Mouse (Mus musculus) adrenal gland, adult 18-20 months (tissue): ENCODE measurements around the gene 1700122O11Rik. TPM values are rescaled to one million over a fixed set of nuclear protein-coding genes. Genes with fewer than 3 reads are reported as not detected.

Source experiments
- DNase-seq, 2 experiments: peaks; one replicate each; pipeline ENCODE4 v3.0.0; 2021 to 2022; ENCODE audit warnings: low spot score in 2 of 2
- total RNA-seq, 2 experiments: library from RNA; stranded (reverse); gene quantifications; 1 replicate in 1 of 2; 2 replicates in 1 of 2; pipeline ENCODE4 v1.2.3; 2021

Gene 1700122O11Rik
- total RNA-seq, 2 experiments from 2014 or later, result not detected

GRCm38 (mm10) chr17:48029241-48029640 is 8.9 kb downstream of the 1700122O11Rik start:
- no peak for DNase-seq

DNA sequence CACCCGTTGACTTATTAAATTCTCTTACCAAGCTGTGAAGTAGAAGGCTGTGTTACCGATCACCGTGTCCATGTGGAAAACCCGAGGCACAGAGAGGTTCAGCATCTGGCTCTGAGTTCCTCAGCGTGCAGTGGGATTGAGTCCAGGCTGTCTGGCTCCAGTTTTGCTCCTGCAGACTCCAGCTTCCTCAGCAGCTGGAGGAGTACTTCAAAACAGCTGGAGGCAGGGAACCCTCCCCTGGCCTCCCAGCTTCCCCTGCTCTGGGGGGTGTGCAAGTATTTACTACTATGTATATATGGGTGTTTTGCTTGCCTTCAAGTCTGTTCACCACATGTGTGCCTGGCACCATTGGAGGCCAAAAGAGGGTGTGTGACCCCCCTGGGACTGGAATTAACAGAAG is 9.8 kb downstream of the 1700122O11Rik start:
- DNase-seq, result no peak

- no peak for DNase-seq
Measured at GRCm38 (mm10) chr17:48027677-48028076, 10.4 kb downstream of the 1700122O11Rik start.

DNA sequence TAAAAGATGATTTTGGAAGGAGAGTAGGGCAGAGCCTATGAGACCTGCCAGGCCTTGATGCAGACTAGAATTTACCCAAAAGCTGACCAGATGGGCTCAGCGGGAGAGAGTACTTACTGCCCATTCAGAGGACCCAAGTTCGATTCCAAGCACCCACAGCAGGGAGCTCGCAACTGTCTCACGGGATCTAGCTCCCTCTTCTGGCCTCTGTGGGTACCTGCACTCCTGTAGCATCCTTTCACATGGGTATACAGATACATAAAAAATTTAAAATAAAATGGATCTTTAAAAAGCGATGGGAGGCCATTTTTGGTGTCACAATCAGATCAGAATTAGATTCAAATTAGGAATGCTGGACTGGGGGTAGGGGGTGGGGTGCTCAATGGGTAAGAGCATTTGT is 11.1 kb downstream of the 1700122O11Rik start:
- DNase-seq, result no peak

DNA sequence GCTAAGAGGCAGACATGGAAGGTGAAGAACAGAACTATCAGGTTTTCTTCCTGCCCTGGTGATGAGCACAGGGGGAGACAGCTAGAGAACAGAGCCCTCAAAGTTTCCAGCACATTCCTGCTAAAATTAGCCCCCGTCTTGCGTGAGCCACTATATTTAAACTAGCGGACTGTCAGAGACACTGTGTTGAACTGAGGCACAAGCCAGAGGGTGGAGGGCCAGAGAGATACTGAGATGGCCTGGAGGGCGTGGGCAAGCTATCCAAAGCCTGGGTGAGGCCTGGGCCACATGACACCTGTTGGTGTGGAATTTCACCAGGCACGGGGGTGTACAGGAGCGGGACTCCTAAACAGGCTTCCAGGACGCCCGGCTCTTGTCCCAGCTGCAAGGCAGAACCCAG is 14.0 kb downstream of the 1700122O11Rik start:
- no peak for DNase-seq

DNA sequence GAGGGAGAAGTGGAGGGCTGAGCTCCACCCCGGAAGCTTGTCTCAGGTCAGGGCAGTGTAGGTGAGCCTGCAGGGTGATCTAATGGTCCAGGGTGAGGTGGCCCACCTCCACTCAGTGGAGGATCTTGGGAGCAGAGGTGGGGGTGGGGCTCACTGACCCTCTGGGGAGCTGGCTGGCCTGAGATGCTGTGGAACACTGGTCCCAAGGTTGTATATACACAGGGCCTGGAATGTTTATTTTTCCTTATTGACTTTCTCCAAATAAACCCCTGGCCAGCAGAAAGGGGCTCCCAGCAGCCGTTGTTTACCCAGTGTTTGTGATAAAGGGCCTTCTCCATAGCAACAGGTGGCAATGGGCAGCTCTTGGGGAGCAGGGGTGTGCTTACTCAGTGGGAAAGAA is 18.5 kb downstream of the 1700122O11Rik start:
- DNase-seq, result no peak

DNA sequence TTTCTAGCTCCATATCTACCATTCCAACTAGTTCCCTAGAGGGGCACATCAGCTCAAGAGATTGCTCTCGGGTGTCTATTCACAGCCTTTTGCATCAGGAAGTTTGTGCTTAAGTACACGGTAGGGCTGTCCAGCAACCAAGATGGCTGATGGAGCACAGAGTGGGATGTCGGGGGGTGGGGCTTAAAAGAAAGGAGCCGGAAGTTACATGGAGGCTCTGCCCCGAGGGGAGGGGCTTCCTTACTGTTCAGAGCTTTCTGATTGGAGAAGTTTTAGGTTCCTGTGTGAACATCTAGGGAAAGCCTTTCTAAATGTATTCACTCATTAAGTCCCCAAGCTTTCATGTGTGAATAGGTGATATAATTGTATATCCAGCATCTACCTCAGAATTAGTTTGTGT is 21.5 kb downstream of the 1700122O11Rik start:
- DNase-seq, result no peak

DNA sequence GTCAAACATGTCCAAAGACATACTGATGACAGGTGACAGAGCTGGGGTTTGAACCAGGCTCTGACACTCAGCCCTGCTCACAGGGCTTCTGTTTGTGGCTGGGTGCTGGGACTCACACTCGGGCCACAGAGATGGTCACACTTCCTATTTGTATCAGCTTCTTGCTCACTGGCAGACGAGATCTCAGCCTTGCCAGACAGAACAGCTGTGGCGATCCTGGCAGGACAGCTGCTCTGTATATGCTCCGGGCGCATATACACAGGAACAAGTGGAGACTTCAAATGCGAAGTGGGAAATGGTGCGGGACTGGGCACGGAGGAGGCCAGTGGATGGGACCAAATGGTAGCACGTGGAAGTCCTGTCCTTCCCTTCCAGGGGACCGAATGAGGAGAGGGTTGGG is 25.5 kb downstream of the 1700122O11Rik start:
- no peak for DNase-seq

DNA sequence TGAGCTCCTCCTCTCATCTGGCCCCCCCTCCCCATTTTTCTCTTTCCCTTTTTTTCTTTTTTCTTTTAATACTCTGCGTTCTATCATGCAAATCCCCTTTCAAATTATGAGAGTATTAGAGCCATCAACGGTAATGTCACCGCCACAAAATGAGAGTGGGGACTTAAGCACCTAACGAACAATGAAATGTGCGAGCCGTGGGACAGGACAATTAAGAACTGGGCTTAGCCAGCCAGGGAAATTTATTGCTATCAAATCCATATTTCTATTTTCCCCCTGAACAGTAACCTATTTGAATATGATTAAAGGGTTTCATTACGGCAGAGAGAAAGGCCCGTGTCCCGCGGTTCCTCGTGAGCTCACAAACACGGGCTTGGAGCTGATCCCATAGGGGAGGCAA is 27.0 kb downstream of the 1700122O11Rik start:
- no peak for DNase-seq

DNA sequence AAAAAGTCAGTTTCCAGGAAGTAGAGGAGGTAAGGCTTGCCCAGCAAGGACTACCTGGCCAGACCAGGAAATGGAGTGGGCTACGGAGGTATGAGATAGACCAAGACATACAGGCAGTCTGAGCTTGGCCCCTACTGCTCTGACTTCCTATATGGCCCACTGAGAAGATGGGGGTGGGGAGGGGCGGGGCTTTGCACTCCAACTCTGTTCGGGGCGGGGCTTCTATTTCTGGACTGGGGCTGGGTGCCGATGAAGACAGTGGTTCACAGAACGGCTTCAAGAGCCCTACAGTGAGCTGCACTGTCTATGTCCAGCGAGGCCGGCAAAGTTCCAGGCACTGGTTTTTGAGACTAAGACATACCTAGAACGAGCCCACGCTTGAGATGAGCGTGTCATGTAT is 27.8 kb downstream of the 1700122O11Rik start:
- DNase-seq, result no peak

- DNase-seq, result no peak
Measured at GRCm38 (mm10) chr17:48005816-48006215, 32.3 kb downstream of the 1700122O11Rik start.

- DNase-seq, result no peak
Measured at GRCm38 (mm10) chr17:48005091-48005490, 33.0 kb downstream of the 1700122O11Rik start.

DNA sequence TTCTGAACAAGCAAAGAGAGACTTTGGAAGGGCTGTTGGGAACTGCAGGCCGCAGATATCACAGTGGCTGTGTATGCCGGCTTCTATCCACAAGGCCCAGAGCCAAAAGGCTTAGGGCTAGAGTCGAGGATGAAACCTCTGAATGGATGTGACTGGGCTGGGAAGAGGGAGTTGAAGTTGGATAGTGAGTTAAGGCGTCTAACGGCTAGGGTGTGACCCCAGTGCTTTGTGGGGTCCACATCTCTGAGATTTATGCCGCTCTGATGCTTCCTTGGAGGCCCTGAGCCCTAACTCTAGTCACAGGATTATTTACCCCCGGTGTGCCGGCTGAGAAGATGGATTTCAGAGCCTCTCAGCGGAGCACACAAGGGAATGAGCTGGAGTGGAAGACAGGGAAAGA is 33.5 kb downstream of the 1700122O11Rik start:
- DNase-seq, result no peak

DNA sequence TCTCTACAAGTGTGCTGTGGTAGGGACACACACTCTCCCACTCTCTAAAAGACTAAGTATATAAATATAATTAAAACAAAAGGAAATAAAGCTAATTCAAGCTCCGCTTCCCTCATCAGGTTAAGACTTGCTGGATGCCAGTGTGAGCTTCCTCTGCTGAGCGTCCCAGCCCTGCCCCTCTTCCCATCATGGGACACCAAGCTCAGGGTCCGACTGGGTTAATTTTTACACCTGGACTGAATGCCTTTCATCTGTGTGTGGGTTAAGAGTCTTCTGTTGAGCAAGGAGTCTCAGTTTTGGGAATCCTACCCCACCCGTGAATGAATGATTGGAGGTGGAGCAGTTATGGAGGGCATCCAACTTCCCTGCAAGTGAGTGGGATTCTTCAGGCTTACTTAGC is 35.6 kb downstream of the 1700122O11Rik start:
- no peak for DNase-seq

GRCm38 (mm10) chr17:48001586-48002361 is 36.3 kb downstream of the 1700122O11Rik start:
- DNase-seq, result peak; percentile 34 to 37

DNA sequence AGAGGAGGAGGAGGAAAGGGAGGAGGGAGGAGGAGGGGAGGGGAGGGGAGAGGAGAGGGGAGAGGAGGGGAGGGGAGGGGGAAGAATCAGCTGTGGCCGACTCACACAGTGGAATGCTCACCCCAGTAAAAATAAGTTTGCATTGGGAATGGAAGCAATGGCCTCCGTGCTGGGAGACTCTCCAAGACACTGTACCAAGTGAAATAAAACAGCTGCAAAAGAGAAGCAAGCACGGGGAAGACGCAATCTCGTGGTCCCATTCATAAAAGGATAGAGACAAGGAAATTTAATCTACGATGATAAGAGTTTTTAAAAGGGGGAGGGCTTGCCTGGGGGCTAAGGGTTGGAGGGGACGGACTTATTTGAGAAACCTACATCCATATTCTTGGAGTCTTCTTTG is 36.9 kb downstream of the 1700122O11Rik start:
- no peak for DNase-seq

GRCm38 (mm10) chr17:47999812-48000211 is 38.3 kb downstream of the 1700122O11Rik start:
- DNase-seq, result no peak

DNA sequence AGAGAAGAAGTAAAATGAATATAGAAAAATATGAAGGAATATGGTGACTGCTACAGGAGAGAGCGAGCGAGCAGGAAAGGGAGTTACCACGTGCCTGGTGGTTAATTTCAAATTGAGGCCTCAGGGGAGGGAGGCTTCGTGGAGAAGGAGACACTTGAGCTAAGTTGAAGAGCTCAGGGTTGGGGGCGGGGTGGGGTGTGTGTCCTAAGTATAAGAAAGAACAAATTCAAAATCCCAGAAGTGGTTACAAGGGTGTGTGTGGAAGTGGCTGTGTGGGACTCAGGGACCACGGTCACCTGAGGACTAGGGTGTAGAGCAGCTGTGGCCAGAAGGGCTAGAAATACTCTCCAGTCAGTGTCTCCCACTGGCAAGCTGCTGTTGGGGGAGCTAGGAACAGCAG is 38.7 kb downstream of the 1700122O11Rik start:
- DNase-seq, result no peak

DNA sequence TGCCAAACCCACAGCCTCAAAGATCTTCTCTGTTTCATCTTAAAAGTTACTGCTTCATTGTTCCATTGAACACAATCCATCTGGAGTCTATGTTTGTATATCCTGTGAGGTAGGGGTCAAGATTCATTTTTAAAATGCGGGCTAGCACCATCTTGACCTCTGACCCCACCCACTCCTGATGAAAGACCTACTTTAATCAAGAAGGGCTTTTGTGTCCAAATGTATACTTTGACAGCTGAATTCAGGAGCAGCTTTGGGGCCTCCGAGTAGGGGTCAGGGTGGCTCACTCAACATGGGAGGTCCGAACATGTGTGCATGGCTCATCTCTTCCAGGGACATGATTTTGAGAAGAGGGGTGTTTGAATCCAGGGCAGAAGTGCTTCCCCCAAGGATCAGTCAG is 40.3 kb downstream of the 1700122O11Rik start:
- no peak for DNase-seq

- no peak for DNase-seq
Measured at GRCm38 (mm10) chr17:47990392-47991123, 47.5 kb downstream of the 1700122O11Rik start.

GRCm38 (mm10) chr17:47989951-47990378 is 48.1 kb downstream of the 1700122O11Rik start:
- DNase-seq, result no peak

GRCm38 (mm10) chr17:47988811-47989210 is 49.3 kb downstream of the 1700122O11Rik start:
- no peak for DNase-seq

GRCm38 (mm10) chr17:47988074-47988473 is 50.0 kb downstream of the 1700122O11Rik start:
- DNase-seq, result no peak
